Mouse (Mus musculus): ENCODE results near the gene Drosha.

Gene Drosha

GRCm38 (mm10) chr15:12832599-12832998 lies 8.0 kb downstream of the Drosha start:
- DNase-seq (ENCODE audit: low spot score in 2 of 2) = no peak

GRCm38 (mm10) chr15:12833385-12833784 lies 8.8 kb downstream of the Drosha start:
- no peak for DNase-seq (ENCODE audit: low spot score in 2 of 2)

GRCm38 (mm10) chr15:12834231-12834630 lies 9.6 kb downstream of the Drosha start:
- DNase-seq (ENCODE audit: low spot score in 2 of 2) = no peak

GRCm38 (mm10) chr15:12840737-12841136 lies 16.1 kb downstream of the Drosha start:
- no peak for DNase-seq (ENCODE audit: low spot score in 2 of 2)

GRCm38 (mm10) chr15:12842833-12843232 lies 18.2 kb downstream of the Drosha start:
- no peak for DNase-seq (ENCODE audit: low spot score in 2 of 2)

- no peak for DNase-seq (ENCODE audit: low spot score in 2 of 2)
Observed at GRCm38 (mm10) chr15:12848196-12848975, 23.8 kb downstream of the Drosha start.

GRCm38 (mm10) chr15:12849373-12849772 lies 24.8 kb downstream of the Drosha start:
- no peak for DNase-seq (ENCODE audit: low spot score in 2 of 2)

- no peak for DNase-seq (ENCODE audit: low spot score in 2 of 2)
Observed at GRCm38 (mm10) chr15:12853471-12853870, 28.9 kb downstream of the Drosha start.

GRCm38 (mm10) chr15:12856780-12857179 lies 32.2 kb downstream of the Drosha start:
- DNase-seq (ENCODE audit: low spot score in 2 of 2) = no peak

GRCm38 (mm10) chr15:12857840-12858516 lies 33.4 kb downstream of the Drosha start:
- DNase-seq (ENCODE audit: low spot score in 2 of 2) = no peak

GRCm38 (mm10) chr15:12858645-12859044 lies 34.0 kb downstream of the Drosha start:
- no peak for DNase-seq (ENCODE audit: low spot score in 2 of 2)

- no peak for DNase-seq (ENCODE audit: low spot score in 2 of 2)
Observed at GRCm38 (mm10) chr15:12862061-12862460, 37.4 kb downstream of the Drosha start.

GRCm38 (mm10) chr15:12863669-12864068 lies 39.1 kb downstream of the Drosha start:
- DNase-seq (ENCODE audit: low spot score in 2 of 2) = no peak

- DNase-seq (ENCODE audit: low spot score in 2 of 2) = no peak
Observed at GRCm38 (mm10) chr15:12865595-12866314, 41.1 kb downstream of the Drosha start.

- no peak for DNase-seq (ENCODE audit: low spot score in 2 of 2)
Observed at GRCm38 (mm10) chr15:12867269-12867668, 42.7 kb downstream of the Drosha start.

- DNase-seq (ENCODE audit: low spot score in 2 of 2) = peak in 1 of 2 experiments; percentile 45
Observed at GRCm38 (mm10) chr15:12875442-12876176, 51.0 kb downstream of the Drosha start.

- peak in 1 of 2 experiments; percentile 22 for DNase-seq (ENCODE audit: low spot score in 2 of 2)
Observed at GRCm38 (mm10) chr15:12876266-12876665, 51.7 kb downstream of the Drosha start.

GRCm38 (mm10) chr15:12876881-12877280 lies 52.3 kb downstream of the Drosha start:
- DNase-seq (ENCODE audit: low spot score in 2 of 2) = peak in 1 of 2 experiments; percentile 31

- DNase-seq (ENCODE audit: low spot score in 2 of 2) = no peak
Observed at GRCm38 (mm10) chr15:12877934-12878333, 53.3 kb downstream of the Drosha start.

- no peak for DNase-seq (ENCODE audit: low spot score in 2 of 2)
Observed at GRCm38 (mm10) chr15:12878581-12878980, 54.0 kb downstream of the Drosha start.

GRCm38 (mm10) chr15:12879937-12880336 lies 55.3 kb downstream of the Drosha start:
- no peak for DNase-seq (ENCODE audit: low spot score in 2 of 2)

GRCm38 (mm10) chr15:12884855-12885254 lies 60.2 kb downstream of the Drosha start:
- peak; percentile 62 to 77 for DNase-seq (ENCODE audit: low spot score in 2 of 2)
